Mouse (Mus musculus) lung, embryonic 15.5 days (tissue): ENCODE measurements around the gene Vnn1. TPM values are rescaled to one million over a fixed set of nuclear protein-coding genes. Genes with fewer than 3 reads are reported as not detected.

Experiments used
- ATAC-seq: fragments of 200-750 bp; cut with Nextera tagmentation; 2 replicates; pipeline ENCODE4 v1.8.0; 2017; ENCODE audit warnings: moderate number of reproducible peaks, borderline replicate concordance; ENCODE audit not compliant: low FRiP score, low TSS enrichment; ENCODE audit errors: extremely low read depth
- H3K27ac ChIP-seq: fragments of 300-500 bp; sonication (generic); 2 replicates; pipeline ENCODE4 v1.5.1; 2015; ENCODE audit warnings: moderate library complexity, mild to moderate bottlenecking, inconsistent platforms
- H3K27me3 ChIP-seq: fragments of 300-500 bp; sonication (generic); 2 replicates; pipeline ENCODE4 v1.6.1; 2015; ENCODE audit warnings: inconsistent platforms
- H3K36me3 ChIP-seq: fragments of 300-500 bp; sonication (generic); 2 replicates; pipeline ENCODE4 v1.6.1; 2015; ENCODE audit warnings: inconsistent platforms
- H3K4me1 ChIP-seq: fragments of 300-500 bp; sonication (generic); 2 replicates; pipeline ENCODE4 v1.6.1; 2015; ENCODE audit warnings: inconsistent platforms
- H3K4me2 ChIP-seq: fragments of 300-500 bp; sonication (generic); 2 replicates; pipeline ENCODE4 v1.6.1; 2015; ENCODE audit warnings: inconsistent platforms, mild to moderate bottlenecking, moderate library complexity
- H3K4me3 ChIP-seq: fragments of 300-500 bp; sonication (generic); 2 replicates; pipeline ENCODE4 v1.5.1; 2015; ENCODE audit warnings: mild to moderate bottlenecking, inconsistent platforms
- H3K9ac ChIP-seq: fragments of 300-500 bp; sonication (generic); 2 replicates; pipeline ENCODE4 v1.6.1; 2015; ENCODE audit warnings: inconsistent platforms
- H3K9me3 ChIP-seq: fragments of 300-500 bp; sonication (generic); 2 replicates; pipeline ENCODE4 v1.6.1; 2016; ENCODE audit warnings: inconsistent platforms
- WGBS: fragments of 180-500 bp; shearing (Covaris S2); methylation state at CpG from one replicate; pipeline ENCODE4 v1.1.7; 2015; 5-methylcytosine and 5-hydroxymethylcytosine counted together
- polyA plus RNA-seq: library from polyadenylated mRNA; unstranded; fragments of >200 nt; fragmentation: Nextera tagmentation; extraction: Ambion mirVana; gene quantifications from 2 replicates; pipeline ENCODE4 v1.2.1, GENCODE M21; 2015

Gene Vnn1
- polyA plus RNA-seq, 1 experiment from 2014 or later = 2.7 TPM

DNA sequence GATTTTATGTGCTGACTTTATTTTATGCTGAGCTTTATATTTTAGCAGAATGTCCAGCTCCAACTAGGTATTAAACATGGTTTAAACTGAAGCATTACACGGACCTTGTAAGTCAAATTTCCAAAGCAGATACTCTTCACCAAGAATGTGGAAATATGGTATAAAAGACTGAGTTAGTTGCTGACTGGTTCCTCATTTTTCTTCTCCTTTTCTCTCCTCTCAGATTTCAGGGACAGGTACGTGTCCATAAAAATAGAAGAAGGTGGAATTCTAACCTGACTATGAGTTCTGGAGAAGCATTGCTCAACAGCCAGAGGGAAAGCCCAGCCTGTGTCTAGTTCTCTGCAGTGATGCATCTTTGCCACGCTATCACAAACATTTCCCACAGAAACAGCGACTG lies 25.6 kb downstream of the Vnn1 start, which contains the start of gene Taar1:
Gene Taar1 (plus strand): TSS at position 301 of the 400 bp plus-strand sequence.
- ATAC-seq = no peak
- WGBS = 77% methylated on average over 4 of the region's 4 CpGs

GRCm38 (mm10) chr10:23922468-23922867 lies 28.0 kb downstream of the Vnn1 start:
- WGBS = 59% methylated on average over 3 of the region's 3 CpGs
- no peak for ATAC-seq
- no peaks in the 10 kb centered on the region for H3K27me3 ChIP-seq

More for the DNA sequence above, 25.6 kb downstream of the Vnn1 start, which contains the start of gene Taar1:
- no peaks in the 10 kb centered on the region for H3K36me3 ChIP-seq
- H3K9me3 ChIP-seq = no peaks in the 10 kb centered on the region
- no peaks in the 10 kb centered on the region for H3K4me1 ChIP-seq
- no peak within 1 kb of the TSS for H3K9ac ChIP-seq
- H3K27me3 ChIP-seq = no peaks in the 10 kb centered on the region
- no peak within 1 kb of the TSS for H3K4me3 ChIP-seq
- H3K27ac ChIP-seq = no peak within 1 kb of the TSS
- H3K4me2 ChIP-seq = no peak within 1 kb of the TSS

DNA sequence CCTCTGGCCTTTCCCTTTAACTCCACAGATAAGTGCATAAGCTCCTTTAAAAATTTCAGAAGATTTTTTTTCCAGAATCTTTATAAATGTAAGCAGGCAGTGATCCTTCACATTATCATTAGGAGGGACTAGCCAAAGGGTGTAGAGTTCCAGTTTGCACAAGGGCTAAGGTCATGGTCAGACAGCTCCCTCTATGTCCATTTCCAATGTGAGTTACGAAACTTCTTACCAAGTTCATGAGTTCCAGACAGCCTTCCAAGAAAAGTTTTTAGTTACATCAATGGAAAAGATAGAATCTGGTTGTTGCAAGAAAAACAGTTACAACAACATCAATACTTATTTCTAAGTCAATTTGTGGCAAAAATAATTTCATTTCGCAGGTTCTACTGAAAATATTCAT lies 29.5 kb downstream of the Vnn1 start:
- Histone ChIP-seq H3K4me2 (no peak overlapping the region), H3K4me1 (no peaks in the 10 kb centered on the region), H3K9me3 (no peaks in the 10 kb centered on the region), H3K4me3 (no peak overlapping the region), H3K27me3 (no peaks in the 10 kb centered on the region), H3K36me3 (no peaks in the 10 kb centered on the region), H3K9ac (no peak overlapping the region), H3K27ac (no peak overlapping the region)
- WGBS = 81% methylated on average over 2 of the region's 2 CpGs
- no peak for ATAC-seq

More at GRCm38 (mm10) chr10:23922468-23922867, 28.0 kb downstream of the Vnn1 start:
- Histone ChIP-seq H3K4me3 (no peak overlapping the region), H3K9me3 (no peaks in the 10 kb centered on the region), H3K36me3 (no peaks in the 10 kb centered on the region), H3K27ac (no peak overlapping the region), H3K9ac (no peak overlapping the region), H3K4me1 (no peaks in the 10 kb centered on the region), H3K4me2 (no peak overlapping the region)

GRCm38 (mm10) chr10:23937613-23938012 lies 43.1 kb downstream of the Vnn1 start:
- no peaks in the 10 kb centered on the region for H3K9me3 ChIP-seq
- H3K27me3 ChIP-seq = no peaks in the 10 kb centered on the region
- ATAC-seq = no peak
- no peaks in the 10 kb centered on the region for H3K4me1 ChIP-seq
- no peak overlapping the region for H3K27ac ChIP-seq
- 40% methylated on average over 4 of the region's 4 CpGs for WGBS
- no peak overlapping the region for H3K4me3 ChIP-seq
- no peak overlapping the region for H3K4me2 ChIP-seq
- no peak overlapping the region for H3K9ac ChIP-seq
- no peaks in the 10 kb centered on the region for H3K36me3 ChIP-seq

DNA sequence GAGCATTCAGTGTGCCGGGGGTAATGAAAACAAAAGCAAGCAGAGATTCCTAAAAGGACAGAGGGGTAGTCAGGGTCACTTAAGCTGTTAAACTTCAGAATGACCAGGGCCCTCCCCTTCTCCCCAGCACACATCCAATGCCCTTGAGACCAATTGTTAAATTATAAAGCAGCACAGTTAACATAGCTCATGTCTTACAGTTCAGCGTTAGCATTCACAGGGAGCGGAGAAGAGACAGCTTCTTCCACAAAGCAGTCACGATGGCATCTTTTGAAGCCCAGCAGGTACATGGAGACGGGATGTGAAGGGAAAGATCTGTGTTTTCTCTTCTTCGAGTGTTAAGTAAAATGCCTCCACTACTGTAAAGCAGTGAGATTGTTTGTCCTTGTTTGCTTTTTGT lies 43.8 kb downstream of the Vnn1 start, which contains the start of gene Taar2:
Gene Taar2 (plus strand): TSS at position 261 of the 400 bp plus-strand sequence.
- H3K4me3 ChIP-seq = no peak within 1 kb of the TSS

DNA sequence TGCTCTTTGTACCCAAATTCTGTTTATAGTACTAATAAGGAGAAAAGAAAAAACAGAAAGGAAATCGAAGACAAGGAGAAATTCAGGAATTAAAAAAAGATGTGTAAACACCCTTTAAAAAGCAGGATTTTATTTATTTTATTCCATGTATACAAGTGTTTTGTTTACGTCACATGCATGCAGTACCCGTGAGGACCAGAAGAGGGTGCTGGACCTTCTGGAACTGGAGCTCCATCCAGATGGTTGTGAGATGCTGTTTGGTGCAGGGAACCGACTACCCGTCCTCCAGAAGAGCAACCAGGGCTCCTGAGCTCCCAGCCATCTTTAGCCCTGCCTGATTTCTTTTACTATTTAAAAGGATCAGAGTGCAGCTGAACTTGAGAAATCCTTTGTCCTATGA lies 48.0 kb downstream of the Vnn1 start:
- Histone ChIP-seq H3K9ac (no peak overlapping the region), H3K27me3 (no peaks in the 10 kb centered on the region), H3K4me1 (no peaks in the 10 kb centered on the region), H3K4me3 (no peak overlapping the region), H3K36me3 (no peaks in the 10 kb centered on the region), H3K27ac (no peak overlapping the region), H3K9me3 (no peaks in the 10 kb centered on the region), H3K4me2 (no peak overlapping the region)
- ATAC-seq = no peak
- 67% methylated on average over 5 of the region's 5 CpGs for WGBS

More for the DNA sequence above, 43.8 kb downstream of the Vnn1 start, which contains the start of gene Taar2:
- no peak for ATAC-seq
- no peaks in the 10 kb centered on the region for H3K9me3 ChIP-seq
- H3K4me1 ChIP-seq = no peaks in the 10 kb centered on the region
- no peaks in the 10 kb centered on the region for H3K27me3 ChIP-seq
- H3K36me3 ChIP-seq = no peaks in the 10 kb centered on the region
- H3K9ac ChIP-seq = no peak within 1 kb of the TSS
- H3K4me2 ChIP-seq = no peak within 1 kb of the TSS
- no peak within 1 kb of the TSS for H3K27ac ChIP-seq
- WGBS = 54% methylated on average over 6 of the region's 6 CpGs

GRCm38 (mm10) chr10:23948026-23948425 lies 53.5 kb downstream of the Vnn1 start:
- Histone ChIP-seq H3K4me3 (no peak overlapping the region), H3K9ac (no peak overlapping the region), H3K36me3 (no peaks in the 10 kb centered on the region), H3K4me2 (no peak overlapping the region), H3K27me3 (no peaks in the 10 kb centered on the region), H3K4me1 (no peaks in the 10 kb centered on the region), H3K27ac (no peak overlapping the region), H3K9me3 (no peaks in the 10 kb centered on the region)
- WGBS = 45% methylated on average over 7 of the region's 7 CpGs
- ATAC-seq = no peak

DNA sequence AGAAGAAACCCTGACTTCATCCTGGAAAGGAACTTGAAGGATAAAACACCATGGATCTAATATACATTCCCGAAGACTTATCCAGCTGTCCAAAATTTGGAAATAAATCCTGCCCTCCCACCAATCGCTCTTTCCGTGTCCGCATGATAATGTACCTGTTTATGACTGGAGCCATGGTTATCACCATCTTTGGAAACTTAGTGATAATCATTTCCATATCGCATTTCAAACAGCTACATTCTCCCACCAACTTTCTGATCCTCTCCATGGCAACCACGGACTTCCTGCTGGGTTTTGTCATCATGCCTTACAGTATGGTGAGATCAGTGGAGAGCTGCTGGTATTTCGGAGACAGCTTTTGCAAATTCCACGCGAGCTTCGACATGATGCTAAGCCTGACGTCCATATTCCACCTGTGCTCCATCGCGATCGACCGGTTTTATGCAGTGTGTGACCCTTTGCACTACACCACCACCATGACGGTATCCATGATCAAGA lies 55.1 kb downstream of the Vnn1 start, which contains the start of gene Taar3:
Gene Taar3 (plus strand): TSS at position 51 of the 498 bp plus-strand sequence.
- no peaks in the 10 kb centered on the region for H3K36me3 ChIP-seq
- no peak within 1 kb of the TSS for H3K27ac ChIP-seq
- WGBS = 82% methylated on average over 16 of the region's 16 CpGs
- H3K4me3 ChIP-seq = no peak within 1 kb of the TSS
- ATAC-seq = no peak
- H3K27me3 ChIP-seq = no peaks in the 10 kb centered on the region
- no peaks in the 10 kb centered on the region for H3K4me1 ChIP-seq
- H3K9me3 ChIP-seq = no peaks in the 10 kb centered on the region
- H3K4me2 ChIP-seq = no peak within 1 kb of the TSS
- H3K9ac ChIP-seq = no peak within 1 kb of the TSS

DNA sequence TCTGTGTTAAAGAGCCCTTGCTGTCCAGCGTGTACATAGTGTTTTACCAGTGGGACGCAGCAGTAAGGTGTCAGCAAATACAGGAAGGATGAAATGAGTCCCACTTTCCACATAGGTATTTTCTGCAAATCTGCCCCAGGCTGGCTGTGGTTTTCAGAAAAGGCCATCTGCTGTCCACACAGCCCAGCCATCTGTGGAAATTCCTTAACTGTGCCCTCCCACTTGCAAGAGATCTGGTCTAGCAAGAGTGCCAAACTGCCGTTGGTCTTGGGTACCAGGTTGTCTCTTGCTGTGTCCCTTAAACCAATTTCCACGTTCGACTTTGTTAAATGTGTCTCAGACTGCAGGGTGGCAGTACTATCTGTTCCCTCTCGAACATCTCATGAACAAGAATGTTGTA lies 57.2 kb downstream of the Vnn1 start:
- Histone ChIP-seq H3K4me1 (no peaks in the 10 kb centered on the region), H3K27ac (no peak overlapping the region), H3K4me2 (no peak overlapping the region), H3K36me3 (no peaks in the 10 kb centered on the region), H3K9me3 (no peaks in the 10 kb centered on the region), H3K27me3 (no peaks in the 10 kb centered on the region), H3K4me3 (no peak overlapping the region), H3K9ac (no peak overlapping the region)
- WGBS = 71% methylated on average over 6 of the region's 6 CpGs
- ATAC-seq = no peak

Other genes with a start within 250 kb of the Vnn1 start
- 166 and 180 TPM in 2 replicates for gene Rps12, start 107.4 kb upstream of the Vnn1 start, polyA plus RNA-seq
- gene Slc18b1, start 97.7 kb upstream of the Vnn1 start, polyA plus RNA-seq = 16.7 and 20.1 TPM in 2 replicates
- gene Vnn3, start 43.2 kb upstream of the Vnn1 start, polyA plus RNA-seq = 0.16 and 0.18 TPM in 2 replicates
- not detected in 2 replicates for gene Taar1, start 25.7 kb downstream of the Vnn1 start, polyA plus RNA-seq
- gene Taar2, start 43.9 kb downstream of the Vnn1 start, polyA plus RNA-seq = not detected in 2 replicates
- not detected in 2 replicates for gene Taar3, start 54.9 kb downstream of the Vnn1 start, polyA plus RNA-seq
- gene Taar4, start 65.8 kb downstream of the Vnn1 start, polyA plus RNA-seq = not detected in 2 replicates
- gene Taar5, start 76.0 kb downstream of the Vnn1 start, polyA plus RNA-seq = not detected in 2 replicates
- gene Taar6, start 91.0 kb downstream of the Vnn1 start, polyA plus RNA-seq = not detected in 2 replicates
- not detected in 2 replicates for gene Taar7a, start 98.8 kb downstream of the Vnn1 start, polyA plus RNA-seq
- not detected in 2 replicates for gene Taar7b, start 105.3 kb downstream of the Vnn1 start, polyA plus RNA-seq
- gene Taar7d, start 132.5 kb downstream of the Vnn1 start, polyA plus RNA-seq = not detected in 2 replicates
- not detected in 2 replicates for gene Taar7e, start 142.9 kb downstream of the Vnn1 start, polyA plus RNA-seq
- not detected in 2 replicates for gene Taar7f, start 154.8 kb downstream of the Vnn1 start, polyA plus RNA-seq
- gene Taar8a, start 181.8 kb downstream of the Vnn1 start, polyA plus RNA-seq = not detected in 2 replicates
- not detected in 2 replicates for gene Taar8b, start 197.6 kb downstream of the Vnn1 start, polyA plus RNA-seq
- not detected in 2 replicates for gene Taar8c, start 207.2 kb downstream of the Vnn1 start, polyA plus RNA-seq
- not detected in 2 replicates for gene Taar9, start 214.8 kb downstream of the Vnn1 start, polyA plus RNA-seq